Mouse (Mus musculus): ENCODE results near the gene Ciapin1. TPM values are rescaled to one million over a fixed set of nuclear protein-coding genes. Genes with fewer than 3 reads are reported as not detected.

Gene Ciapin1
- polyA plus RNA-seq (2012; fragmentation: generic; extraction: Trizol), result 115 TPM
- long read RNA-seq, experiment 1, full-length matches to known transcripts, result 163 of 233 reads
- long read RNA-seq, experiment 1, partial matches to known transcripts, result 52 of 233 reads
- long read RNA-seq, experiment 1, other reads (novel, unspliced or antisense), result 18 of 233 reads
- long read RNA-seq, experiment 2, full-length matches to known transcripts, result 1,079 of 1,253 reads
- long read RNA-seq, experiment 2, partial matches to known transcripts, result 116 of 1,253 reads
- long read RNA-seq, experiment 2, other reads (novel, unspliced or antisense), result 58 of 1,253 reads

- Histone ChIP-seq H3K4me3 (ENCODE audit: insufficient read depth, poor library complexity, severe bottlenecking) (peak within 1 kb of the TSS; percentile 84), H3K27me3 (ENCODE audit: control insufficient read depth, insufficient read depth, insufficient read length) (no peaks in the 10 kb centered on the region), H3K36me3 (ENCODE audit: control insufficient read depth, insufficient read depth) (peaks cover 4% of the 10 kb centered on the region), H3K79me2 (ENCODE audit: control insufficient read depth, insufficient read depth) (peaks cover 55% of the 10 kb centered on the region), H3K79me3 (ENCODE audit: low read depth) (peaks cover 37% of the 10 kb centered on the region), H3ac (ENCODE audit: control insufficient read depth, insufficient read length, low read depth) (peak within 1 kb of the TSS; percentile 87)
- TF ChIP-seq FOSL1 (IDR thresholded peaks at IDR 0.05; ENCODE audit: insufficient read depth, low read length, poor library complexity, severe bottlenecking) (no peak), MAX (IDR thresholded peaks at IDR 0.05) (peak; percentile 57), MYOG (IDR thresholded peaks at IDR 0.05; ENCODE audit: control insufficient read depth, extremely low read depth, insufficient read length) (no peak)
Observed at GRCm38 (mm10) chr8:94837662-94838574, at the start of gene Ciapin1, which contains the start of gene Coq9. Gene Ciapin1 (minus strand): TSS chr8:94838358. Gene Coq9 (plus strand): TSS chr8:94838321.

- Histone ChIP-seq H3K79me3 (ENCODE audit: low read depth) (no peaks in the 10 kb centered on the region), H3K27me3 (ENCODE audit: control insufficient read depth, insufficient read depth, insufficient read length) (peaks cover 9% of the 10 kb centered on the region)
- TF ChIP-seq MYOG (IDR thresholded peaks at IDR 0.05; ENCODE audit: control insufficient read depth, extremely low read depth, insufficient read length) (no peak), FOSL1 (IDR thresholded peaks at IDR 0.05; ENCODE audit: insufficient read depth, low read length, poor library complexity, severe bottlenecking) (no peak), MYOD1 (IDR thresholded peaks at IDR 0.05; ENCODE audit: control insufficient read depth, insufficient read length, low read depth) (no peak)
Observed at GRCm38 (mm10) chr8:94880742-94881141, 42.6 kb upstream of the Ciapin1 start.

GRCm38 (mm10) chr8:94876820-94877219, 38.7 kb upstream of the Ciapin1 start:
- TF ChIP-seq CEBPB (IDR thresholded peaks at IDR 0.05; ENCODE audit: low read depth), result no peak
- TF ChIP-seq USF1 (IDR thresholded peaks at IDR 0.05; ENCODE audit: low read depth), result no peak
- TF ChIP-seq CTCF (IDR thresholded peaks at IDR 0.05; ENCODE audit: control insufficient read depth, insufficient read depth, insufficient read length), result no peak
- TF ChIP-seq MAX (IDR thresholded peaks at IDR 0.05), result no peak
- TF ChIP-seq MYOG (IDR thresholded peaks at IDR 0.05; ENCODE audit: control insufficient read depth, extremely low read depth, insufficient read length), result no peak
- no peak for TF ChIP-seq MYOD1 (IDR thresholded peaks at IDR 0.05; ENCODE audit: control insufficient read depth, insufficient read length, low read depth)
- no peak for TF ChIP-seq FOSL1 (IDR thresholded peaks at IDR 0.05; ENCODE audit: insufficient read depth, low read length, poor library complexity, severe bottlenecking)
- Histone ChIP-seq H3K36me3 (ENCODE audit: control insufficient read depth, insufficient read depth) (no peaks in the 10 kb centered on the region), H3K27me3 (ENCODE audit: control insufficient read depth, insufficient read depth, insufficient read length) (no peaks in the 10 kb centered on the region), H3K79me3 (ENCODE audit: low read depth) (no peaks in the 10 kb centered on the region), H3K79me2 (ENCODE audit: control insufficient read depth, insufficient read depth) (no peaks in the 10 kb centered on the region), H3ac (ENCODE audit: control insufficient read depth, insufficient read length, low read depth) (no peak overlapping the region), H3K4me3 (ENCODE audit: insufficient read depth, poor library complexity, severe bottlenecking) (no peak overlapping the region)

More at GRCm38 (mm10) chr8:94880742-94881141, 42.6 kb upstream of the Ciapin1 start:
- Histone ChIP-seq H3ac (ENCODE audit: control insufficient read depth, insufficient read length, low read depth) (no peak overlapping the region), H3K4me3 (ENCODE audit: insufficient read depth, poor library complexity, severe bottlenecking) (no peak overlapping the region), H3K79me2 (ENCODE audit: control insufficient read depth, insufficient read depth) (no peaks in the 10 kb centered on the region), H3K36me3 (ENCODE audit: control insufficient read depth, insufficient read depth) (no peaks in the 10 kb centered on the region)

GRCm38 (mm10) chr8:94876197-94876730, 38.1 kb upstream of the Ciapin1 start, which contains the start of gene Dok4:
Gene Dok4 (minus strand): TSS chr8:94876330.
- Histone ChIP-seq H3K27me3 (ENCODE audit: control insufficient read depth, insufficient read depth, insufficient read length) (no peaks in the 10 kb centered on the region), H3K36me3 (ENCODE audit: control insufficient read depth, insufficient read depth) (no peaks in the 10 kb centered on the region), H3ac (ENCODE audit: control insufficient read depth, insufficient read length, low read depth) (peak within 1 kb of the TSS; percentile 65), H3K4me3 (ENCODE audit: insufficient read depth, poor library complexity, severe bottlenecking) (peak within 1 kb of the TSS; percentile 31), H3K79me2 (ENCODE audit: control insufficient read depth, insufficient read depth) (no peaks in the 10 kb centered on the region), H3K79me3 (ENCODE audit: low read depth) (no peaks in the 10 kb centered on the region)
- TF ChIP-seq CTCF (IDR thresholded peaks at IDR 0.05; ENCODE audit: control insufficient read depth, insufficient read depth, insufficient read length), result no peak
- peak; percentile 36 for TF ChIP-seq USF1 (IDR thresholded peaks at IDR 0.05; ENCODE audit: low read depth)

- no peak for TF ChIP-seq FOSL1 (IDR thresholded peaks at IDR 0.05; ENCODE audit: insufficient read depth, low read length, poor library complexity, severe bottlenecking)
- TF ChIP-seq MYOD1 (IDR thresholded peaks at IDR 0.05; ENCODE audit: control insufficient read depth, insufficient read length, low read depth), result no peak
- TF ChIP-seq MYOG (IDR thresholded peaks at IDR 0.05; ENCODE audit: control insufficient read depth, extremely low read depth, insufficient read length), result no peak
- no peak for TF ChIP-seq MAX (IDR thresholded peaks at IDR 0.05)
- no peak for TF ChIP-seq CTCF (IDR thresholded peaks at IDR 0.05; ENCODE audit: control insufficient read depth, insufficient read depth, insufficient read length)
- no peak for TF ChIP-seq USF1 (IDR thresholded peaks at IDR 0.05; ENCODE audit: low read depth)
- no peak for TF ChIP-seq CEBPB (IDR thresholded peaks at IDR 0.05; ENCODE audit: low read depth)
- no peaks in the 10 kb centered on the region for H3K79me2 ChIP-seq (ENCODE audit: control insufficient read depth, insufficient read depth)
- peak overlapping the region; percentile 31 for H3K4me3 ChIP-seq (ENCODE audit: insufficient read depth, poor library complexity, severe bottlenecking)
- H3K36me3 ChIP-seq (ENCODE audit: control insufficient read depth, insufficient read depth), result no peaks in the 10 kb centered on the region
- peak overlapping the region; percentile 65 for H3ac ChIP-seq (ENCODE audit: control insufficient read depth, insufficient read length, low read depth)
- no peaks in the 10 kb centered on the region for H3K79me3 ChIP-seq (ENCODE audit: low read depth)
- H3K27me3 ChIP-seq (ENCODE audit: control insufficient read depth, insufficient read depth, insufficient read length), result no peaks in the 10 kb centered on the region
Observed at GRCm38 (mm10) chr8:94875871-94876150, 37.7 kb upstream of the Ciapin1 start.
